Mouse (Mus musculus) liver, embryonic 14.5 days (tissue): Measurements from ENCODE around the gene Bicd2.

ENCODE experiments used
- CTCF ChIP-seq: IDR thresholded peaks from 2 replicates; pipeline ENCODE4 v1.5.1; 2016; ENCODE audit warnings: antibody characterized with exemption, low read depth, control low read depth
- EP300 ChIP-seq: IDR thresholded peaks from 2 replicates; pipeline ENCODE4 v1.6.1; 2016; ENCODE audit warnings: antibody characterized with exemption, low read depth

DNA sequence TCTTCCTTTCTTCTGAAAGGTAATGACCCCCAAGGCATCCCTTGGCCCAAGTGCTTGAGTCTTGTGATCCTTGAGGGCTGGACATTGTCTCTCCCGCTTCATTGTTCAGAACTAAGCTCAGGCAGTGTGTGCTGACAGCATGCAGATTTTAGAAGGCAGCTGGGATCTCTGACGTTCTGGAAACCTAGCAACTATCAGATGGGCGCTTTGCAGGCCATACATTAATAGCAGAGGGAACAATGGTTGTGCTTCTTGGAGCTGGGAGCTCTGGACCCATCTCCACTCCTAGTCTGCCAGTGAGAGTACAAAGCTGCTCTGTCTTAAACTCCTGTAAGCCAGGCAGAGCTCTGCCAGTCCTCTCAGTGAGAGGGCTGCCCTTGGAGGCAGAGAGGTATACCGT, 94.8 kb downstream of the Bicd2 start:
- TF ChIP-seq CTCF = no peak
- TF ChIP-seq EP300 = no peak
